Mouse (Mus musculus) embryonic facial prominence, embryonic 10.5 days (tissue): ENCODE results near the gene Rex1bd. TPM values are rescaled to one million over a fixed set of nuclear protein-coding genes. Genes with fewer than 3 reads are reported as not detected.

Source experiments
- DNase-seq: peaks from one replicate; pipeline ENCODE4 v3.0.0-alpha.2; 2017; ENCODE audit warnings: low spot score
- H3K27ac ChIP-seq: fragments of 300-500 bp; sonication (generic); replicated peaks from 2 replicates; pipeline ENCODE4 v1.5.1; 2016; ENCODE audit warnings: mild to moderate bottlenecking
- H3K27me3 ChIP-seq: fragments of 300-500 bp; sonication (generic); replicated peaks from 2 replicates; pipeline ENCODE4 v1.6.1; 2016; ENCODE audit warnings: low read depth, mild to moderate bottlenecking; ENCODE audit not compliant: poor library complexity, severe bottlenecking
- H3K36me3 ChIP-seq: fragments of 300-500 bp; sonication (generic); replicated peaks from 2 replicates; pipeline ENCODE4 v1.6.1; 2016; ENCODE audit warnings: mild to moderate bottlenecking, moderate library complexity
- H3K4me1 ChIP-seq: fragments of 300-500 bp; sonication (generic); 2 replicates; pipeline ENCODE4 v1.6.1; 2016
- H3K4me3 ChIP-seq: fragments of 300-500 bp; sonication (generic); 2 replicates; pipeline ENCODE4 v1.5.1; 2016; ENCODE audit warnings: mild to moderate bottlenecking, moderate library complexity
- H3K9me3 ChIP-seq: fragments of 300-500 bp; sonication (generic); 2 replicates; pipeline ENCODE4 v1.6.1; 2016; ENCODE audit warnings: mild to moderate bottlenecking
- WGBS: fragments of 180-500 bp; shearing (Covaris S2); methylation state at CpG from one replicate; pipeline ENCODE4 v1.1.7; 2016; 5-methylcytosine and 5-hydroxymethylcytosine counted together
- polyA plus RNA-seq: library from polyadenylated mRNA; unstranded; fragments of >200 nt; fragmentation: Nextera tagmentation; extraction: Ambion mirVana; gene quantifications from 2 replicates; pipeline ENCODE4 v1.2.1, GENCODE M21; 2016

The Rex1bd gene
- polyA plus RNA-seq, result 118 and 138 TPM in 2 replicates

GRCm38 (mm10) chr8:70506328-70507026 lies at the start of gene Rex1bd:
Rex1bd (minus strand) TSS chr8:70506752.
- WGBS, result 2% methylated on average over 40 of the region's 40 CpGs
- peaks cover 78% of the 10 kb centered on the region for H3K4me1 ChIP-seq
- no peaks in the 10 kb centered on the region for H3K9me3 ChIP-seq
- peak within 1 kb of the TSS; percentile 70 for H3K4me3 ChIP-seq
- peaks cover 31% of the 10 kb centered on the region for H3K27me3 ChIP-seq
- H3K27ac ChIP-seq, result peak within 1 kb of the TSS; percentile 96
- peak; percentile 97 for DNase-seq
- H3K36me3 ChIP-seq, result peaks cover 42% of the 10 kb centered on the region

- H3K9me3 ChIP-seq, result no peaks in the 10 kb centered on the region
- H3K36me3 ChIP-seq, result peaks cover 5% of the 10 kb centered on the region
- H3K4me1 ChIP-seq, result peaks cover 17% of the 10 kb centered on the region; the same call in 1 of the 2 replicates
- no peaks in the 10 kb centered on the region for H3K27me3 ChIP-seq
- 88% methylated on average over 4 of the region's 4 CpGs for WGBS
- no peak overlapping the region for H3K27ac ChIP-seq
- H3K4me3 ChIP-seq, result no peak overlapping the region
- no peak for DNase-seq
Measured at GRCm38 (mm10) chr8:70555079-70555747, 48.7 kb upstream of the Rex1bd start.

- no peak for DNase-seq
- Histone ChIP-seq H3K27ac (no peak overlapping the region), H3K9me3 (no peaks in the 10 kb centered on the region), H3K4me1 (peaks cover 17% of the 10 kb centered on the region; the same call in 1 of the 2 replicates), H3K27me3 (no peaks in the 10 kb centered on the region), H3K36me3 (peaks cover 5% of the 10 kb centered on the region), H3K4me3 (no peak overlapping the region)
Measured at GRCm38 (mm10) chr8:70553740-70554139, 47.2 kb upstream of the Rex1bd start.

- Histone ChIP-seq H3K36me3 (peaks cover 5% of the 10 kb centered on the region), H3K4me3 (no peak overlapping the region), H3K27ac (no peak overlapping the region), H3K9me3 (no peaks in the 10 kb centered on the region), H3K4me1 (peaks cover 17% of the 10 kb centered on the region; the same call in 1 of the 2 replicates), H3K27me3 (no peaks in the 10 kb centered on the region)
- WGBS, result 67% methylated on average over 1 of the region's 1 CpGs
- no peak for DNase-seq
Measured at GRCm38 (mm10) chr8:70552836-70553235, 46.3 kb upstream of the Rex1bd start.

- no peak for DNase-seq
- no peak overlapping the region for H3K27ac ChIP-seq
- no peaks in the 10 kb centered on the region for H3K27me3 ChIP-seq
- peaks cover 5% of the 10 kb centered on the region for H3K36me3 ChIP-seq
- H3K9me3 ChIP-seq, result no peaks in the 10 kb centered on the region
- H3K4me3 ChIP-seq, result no peak overlapping the region
- peaks cover 17% of the 10 kb centered on the region; the same call in 1 of the 2 replicates for H3K4me1 ChIP-seq
- WGBS, result 63% methylated on average over 3 of the region's 3 CpGs
Measured at GRCm38 (mm10) chr8:70551558-70552161, 45.1 kb upstream of the Rex1bd start.

- Histone ChIP-seq H3K4me1 (peaks cover 12% of the 10 kb centered on the region; the same call in 1 of the 2 replicates), H3K9me3 (no peaks in the 10 kb centered on the region), H3K36me3 (peaks cover 3% of the 10 kb centered on the region; the same call in 1 of the 2 replicates), H3K27ac (no peak overlapping the region), H3K27me3 (no peaks in the 10 kb centered on the region), H3K4me3 (no peak overlapping the region)
- no peak for DNase-seq
- 92% methylated on average over 10 of the region's 10 CpGs for WGBS
Measured at GRCm38 (mm10) chr8:70549412-70550184, 43.0 kb upstream of the Rex1bd start.

- Histone ChIP-seq H3K9me3 (no peaks in the 10 kb centered on the region), H3K27ac (no peak overlapping the region), H3K4me3 (no peak overlapping the region), H3K27me3 (no peaks in the 10 kb centered on the region), H3K36me3 (peaks cover 3% of the 10 kb centered on the region; the same call in 1 of the 2 replicates), H3K4me1 (peaks cover 18% of the 10 kb centered on the region)
- 92% methylated on average over 6 of the region's 6 CpGs for WGBS
- no peak for DNase-seq
Measured at GRCm38 (mm10) chr8:70547762-70548161, 41.2 kb upstream of the Rex1bd start.

GRCm38 (mm10) chr8:70546412-70546811 lies 39.9 kb upstream of the Rex1bd start:
- 86% methylated on average over 4 of the region's 4 CpGs for WGBS
- DNase-seq, result no peak

GRCm38 (mm10) chr8:70544200-70544687 lies 37.7 kb upstream of the Rex1bd start:
- WGBS, result 65% methylated on average over 6 of the region's 6 CpGs
- Histone ChIP-seq H3K9me3 (no peaks in the 10 kb centered on the region), H3K4me1 (peaks cover 23% of the 10 kb centered on the region), H3K27ac (no peak overlapping the region), H3K4me3 (no peak overlapping the region), H3K36me3 (peaks cover 3% of the 10 kb centered on the region; the same call in 1 of the 2 replicates), H3K27me3 (no peaks in the 10 kb centered on the region)
- no peak for DNase-seq

More at GRCm38 (mm10) chr8:70546412-70546811, 39.9 kb upstream of the Rex1bd start:
- Histone ChIP-seq H3K36me3 (peaks cover 3% of the 10 kb centered on the region; the same call in 1 of the 2 replicates), H3K4me3 (no peak overlapping the region), H3K9me3 (no peaks in the 10 kb centered on the region), H3K27me3 (no peaks in the 10 kb centered on the region), H3K27ac (no peak overlapping the region), H3K4me1 (peaks cover 10% of the 10 kb centered on the region)

- no peaks in the 10 kb centered on the region for H3K27me3 ChIP-seq
- 85% methylated on average over 5 of the region's 5 CpGs for WGBS
- H3K9me3 ChIP-seq, result no peaks in the 10 kb centered on the region
- H3K27ac ChIP-seq, result no peak overlapping the region
- H3K4me1 ChIP-seq, result peaks cover 31% of the 10 kb centered on the region
- H3K4me3 ChIP-seq, result peak overlapping the region; percentile 88
- H3K36me3 ChIP-seq, result peaks cover 19% of the 10 kb centered on the region
- no peak for DNase-seq
Measured at GRCm38 (mm10) chr8:70541081-70541480, 34.5 kb upstream of the Rex1bd start.

GRCm38 (mm10) chr8:70540507-70541071 lies 34.0 kb upstream of the Rex1bd start:
- Histone ChIP-seq H3K4me1 (peaks cover 31% of the 10 kb centered on the region), H3K27ac (peak overlapping the region; percentile 91), H3K9me3 (no peaks in the 10 kb centered on the region), H3K36me3 (peaks cover 24% of the 10 kb centered on the region), H3K4me3 (peak overlapping the region; percentile 88), H3K27me3 (no peaks in the 10 kb centered on the region)
- no peak for DNase-seq
- 59% methylated on average over 7 of the region's 7 CpGs for whole genome bisulfite sequencing
